ENCODE assay signal across 10 mouse cellular contexts in the genomic region with DNA sequence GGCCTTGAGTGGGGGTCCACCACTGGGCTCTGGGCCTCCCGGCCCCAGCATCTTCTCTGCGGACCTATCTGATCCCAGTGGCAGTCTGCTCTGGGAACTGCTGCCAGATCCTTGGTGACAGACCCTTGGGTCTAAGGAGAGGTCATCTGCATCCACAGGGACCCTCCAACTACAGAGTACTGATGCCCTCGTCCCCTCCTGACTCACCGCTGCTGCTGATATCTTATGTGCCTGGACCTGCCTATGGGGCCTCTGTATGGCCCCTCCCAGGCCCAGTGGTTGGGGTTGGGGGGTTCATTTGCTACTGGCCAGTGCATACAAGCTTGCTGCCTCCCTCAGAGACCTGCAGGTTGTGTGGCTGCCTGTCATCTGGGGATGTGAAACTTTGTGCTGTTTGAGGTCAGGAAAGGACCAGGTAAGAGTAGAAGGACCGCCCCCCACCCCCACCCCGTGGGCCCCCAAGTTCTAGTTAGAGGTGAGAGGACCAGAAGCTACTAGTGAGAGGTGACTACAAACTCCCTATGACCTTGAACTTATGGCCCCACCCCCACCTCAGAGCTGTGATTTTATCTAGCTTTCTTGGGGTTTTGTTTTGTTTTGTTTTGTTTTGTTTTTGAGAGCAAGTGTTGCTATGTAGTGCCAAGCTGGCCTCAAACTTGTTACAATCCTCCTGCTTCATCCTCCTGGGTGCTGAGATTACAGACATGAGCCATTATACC. TPM values are rescaled to one million over a fixed set of nuclear protein-coding genes. Genes with fewer than 3 reads are reported as not detected.
A peak's percentile ranks its signal among the peaks of the same experiment; 100 is the strongest.
DNase-seq lines count a peak whose midpoint lies in the region; ATAC-seq and TF ChIP-seq lines count a peak whose summit lies in the region.
"Had no signal": no experiment of that assay in that cellular context is flagged by ENCODE, and none has a peak within 500 bp of the region (broad histone marks: within the 10 kb centered on the region; RNA-seq: fewer than 3 reads in every experiment).

No protein-coding gene starts in this region.

- WGBS in liver, embryonic 11.5 days = 62% methylated on average over 6 of the region's 6 CpGs
- 60% methylated on average over 6 of the region's 6 CpGs for WGBS in liver, postnatal 0 days (ENCODE audit: insufficient replicate concordance)
- WGBS in forebrain, embryonic 13.5 days = 71% methylated on average over 6 of the region's 6 CpGs
- 70% methylated on average over 6 of the region's 6 CpGs for WGBS in intestine, embryonic 15.5 days
- 69% methylated on average over 6 of the region's 6 CpGs for WGBS in neural tube, embryonic 14.5 days

- peaks cover 4% of the 10 kb centered on the region; the same call in 1 of the 2 replicates for H3K27me3 ChIP-seq in liver, embryonic 11.5 days (replicated peaks; ENCODE audit: control insufficient read depth, insufficient read depth, low read length)
- H3K27me3 ChIP-seq in liver, postnatal 0 days (ENCODE audit: insufficient read depth, low read length) = peaks cover 10% of the 10 kb centered on the region; the same call in 1 of the 2 replicates
- 0 out of 2 replicates have a peak, but pooled peaks cover 7% of the 10 kb centered on the region for H3K27me3 ChIP-seq in forebrain, embryonic 13.5 days
- no peaks in the 10 kb centered on the region for H3K27me3 ChIP-seq in intestine, embryonic 15.5 days (replicated peaks)
- H3K27me3 ChIP-seq in neural tube, embryonic 14.5 days (ENCODE audit: control insufficient read depth, insufficient read depth, low read length) = no peaks in the 10 kb centered on the region

- no peaks in the 10 kb centered on the region for H3K9me3 ChIP-seq in liver, embryonic 11.5 days (ENCODE audit: control insufficient read depth, low read length)
- H3K9me3 ChIP-seq in liver, postnatal 0 days (ENCODE audit: low read length) = no peaks in the 10 kb centered on the region
- H3K9me3 ChIP-seq in forebrain, embryonic 13.5 days (replicated peaks) = no peaks in the 10 kb centered on the region
- no peaks in the 10 kb centered on the region for H3K9me3 ChIP-seq in intestine, embryonic 15.5 days
- H3K9me3 ChIP-seq in neural tube, embryonic 14.5 days (ENCODE audit: control insufficient read depth, low read length) = no peaks in the 10 kb centered on the region
- H3K9me3 ChIP-seq: liver, embryonic 13.5 days had no signal

- DNase-seq in liver, embryonic 11.5 days (ENCODE audit: low spot score) = no peak
- DNase-seq in liver, postnatal 0 days = no peak
- DNase-seq in gastrocnemius, postnatal 25 days = no peak
- DNase-seq in left cerebral cortex, adult 9 months (ENCODE audit: low spot score in 2 of 2) = no peak
- DNase-seq: liver, embryonic 13.5 days had no signal

- peak overlapping the region; percentile 84 for H3K4me2 ChIP-seq in liver, embryonic 11.5 days
- no peak overlapping the region for H3K4me2 ChIP-seq in liver, postnatal 0 days (ENCODE audit: low read depth, low read length)
- H3K4me2 ChIP-seq in forebrain, embryonic 13.5 days = peak overlapping the region; percentile 87
- peak overlapping the region; percentile 78; the same call in 1 of the 2 replicates for H3K4me2 ChIP-seq in intestine, embryonic 15.5 days (replicated peaks)
- H3K4me2 ChIP-seq in neural tube, embryonic 14.5 days (ENCODE audit: low read depth, low read length) = peak overlapping the region; percentile 59; the same call in 1 of the 2 replicates

- TF ChIP-seq EP300 in liver, postnatal 0 days (IDR thresholded peaks at IDR 0.05; ENCODE audit: low read depth) = no peak

- H3K9ac ChIP-seq in liver, embryonic 11.5 days (ENCODE audit: low read depth, low read length) = no peak overlapping the region
- H3K9ac ChIP-seq in liver, postnatal 0 days (replicated peaks) = no peak overlapping the region
- peak overlapping the region; percentile 65; the same call in 1 of the 2 replicates for H3K9ac ChIP-seq in forebrain, embryonic 13.5 days
- peak overlapping the region; percentile 21; the same call in 1 of the 2 replicates for H3K9ac ChIP-seq in intestine, embryonic 15.5 days
- H3K9ac ChIP-seq in neural tube, embryonic 14.5 days (replicated peaks; ENCODE audit: low read depth, low read length) = 0 out of 2 replicates have a peak overlapping the region, but pooled peaks have one; percentile 16
- H3K9ac ChIP-seq: liver, embryonic 13.5 days had no signal

- no peaks in the 10 kb centered on the region for H3K36me3 ChIP-seq in liver, embryonic 11.5 days (ENCODE audit: control insufficient read depth, insufficient read depth, low read length)
- H3K36me3 ChIP-seq in liver, postnatal 0 days (replicated peaks; ENCODE audit: insufficient read depth, low read length) = no peaks in the 10 kb centered on the region
- H3K36me3 ChIP-seq in forebrain, embryonic 13.5 days (ENCODE audit: poor library complexity, severe bottlenecking) = no peaks in the 10 kb centered on the region
- no peaks in the 10 kb centered on the region for H3K36me3 ChIP-seq in intestine, embryonic 15.5 days
- no peaks in the 10 kb centered on the region for H3K36me3 ChIP-seq in neural tube, embryonic 14.5 days (ENCODE audit: control insufficient read depth, insufficient read depth, low read length)
- H3K36me3 ChIP-seq: liver, embryonic 13.5 days had no signal

- TF ChIP-seq CTCF in liver, postnatal 0 days (IDR thresholded peaks at IDR 0.05; ENCODE audit: low read depth) = no peak

- no peak overlapping the region for H3K4me3 ChIP-seq in liver, embryonic 11.5 days (ENCODE audit: low read depth, low read length)
- H3K4me3 ChIP-seq in liver, postnatal 0 days (ENCODE audit: low read depth, low read length) = no peak overlapping the region
- peak overlapping the region; percentile 48; the same call in 1 of the 2 replicates for H3K4me3 ChIP-seq in forebrain, embryonic 13.5 days
- peak overlapping the region; percentile 44 for H3K4me3 ChIP-seq in intestine, embryonic 15.5 days (replicated peaks)
- H3K4me3 ChIP-seq in neural tube, embryonic 14.5 days (ENCODE audit: low read depth, low read length) = peak overlapping the region; percentile 20; the same call in 1 of the 2 replicates

- ATAC-seq in liver, embryonic 11.5 days (replicated peaks; ENCODE audit: low FRiP score) = no peak
- ATAC-seq in liver, postnatal 0 days = no peak
- no peak for ATAC-seq in forebrain, embryonic 13.5 days
- ATAC-seq in intestine, embryonic 15.5 days = no peak
- no peak for ATAC-seq in neural tube, embryonic 14.5 days (ENCODE audit: low read depth)

- no peak overlapping the region for H3K27ac ChIP-seq in liver, embryonic 11.5 days (ENCODE audit: low read depth, low read length)
- no peak overlapping the region for H3K27ac ChIP-seq in liver, postnatal 0 days (ENCODE audit: low read depth)
- peak overlapping the region; percentile 86 for H3K27ac ChIP-seq in forebrain, embryonic 13.5 days
- peak overlapping the region; percentile 84 for H3K27ac ChIP-seq in intestine, embryonic 15.5 days
- H3K27ac ChIP-seq in neural tube, embryonic 14.5 days (ENCODE audit: low read depth, low read length) = peak overlapping the region; percentile 57
- H3K27ac ChIP-seq: liver, embryonic 13.5 days had no signal

- H3K4me1 ChIP-seq in liver, embryonic 11.5 days (replicated peaks; ENCODE audit: control insufficient read depth, insufficient read depth, low read length) = peaks cover 12% of the 10 kb centered on the region; the same call in 1 of the 2 replicates
- H3K4me1 ChIP-seq in liver, postnatal 0 days (ENCODE audit: insufficient read depth) = peaks cover 9% of the 10 kb centered on the region; the same call in 1 of the 2 replicates
- H3K4me1 ChIP-seq in forebrain, embryonic 13.5 days = peaks cover 30% of the 10 kb centered on the region
- H3K4me1 ChIP-seq in intestine, embryonic 15.5 days (replicated peaks) = peaks cover 35% of the 10 kb centered on the region
- peaks cover 14% of the 10 kb centered on the region for H3K4me1 ChIP-seq in neural tube, embryonic 14.5 days (ENCODE audit: control insufficient read depth, insufficient read depth, low read length)

RNA-seq across cellular contexts. Expression of a gene that starts 5.3 kb away (rescaled TPM):
- 0.69 and 0.73 TPM in 2 replicates for polyA plus RNA-seq in liver, embryonic 11.5 days (2014; fragmentation: Nextera tagmentation; extraction: Ambion mirVana)
- polyA plus RNA-seq in liver, postnatal 0 days (2015; fragmentation: Nextera tagmentation; extraction: Ambion mirVana) = 0.31 and 0.54 TPM in 2 replicates
- polyA plus RNA-seq in forebrain, embryonic 13.5 days (2015; fragmentation: Nextera tagmentation; extraction: Ambion mirVana) = 1.8 and 3.8 TPM in 2 replicates
- polyA plus RNA-seq in intestine, embryonic 15.5 days (2015; fragmentation: Nextera tagmentation; extraction: Ambion mirVana) = 5.2 and 7.3 TPM in 2 replicates
- 2.6 and 3.0 TPM in 2 replicates for polyA plus RNA-seq in neural tube, embryonic 14.5 days (2014; fragmentation: Nextera tagmentation; extraction: Ambion mirVana)
- 10 to 100 TPM; 39.0 to 46.1 TPM for total RNA-seq in gastrocnemius, postnatal 25 days (2021)

RNA-seq across cellular contexts. Expression of a gene that starts 17.7 kb away (rescaled TPM):
- 8.0 and 9.3 TPM in 2 replicates for polyA plus RNA-seq in liver, embryonic 11.5 days (2014; fragmentation: Nextera tagmentation; extraction: Ambion mirVana)
- polyA plus RNA-seq in liver, postnatal 0 days (2015; fragmentation: Nextera tagmentation; extraction: Ambion mirVana) = 3.4 and 3.6 TPM in 2 replicates
- 5.7 TPM in 2 replicates for polyA plus RNA-seq in forebrain, embryonic 13.5 days (2015; fragmentation: Nextera tagmentation; extraction: Ambion mirVana)
- 9.8 and 9.9 TPM in 2 replicates for polyA plus RNA-seq in intestine, embryonic 15.5 days (2015; fragmentation: Nextera tagmentation; extraction: Ambion mirVana)
- 12.8 and 14.2 TPM in 2 replicates for polyA plus RNA-seq in neural tube, embryonic 14.5 days (2014; fragmentation: Nextera tagmentation; extraction: Ambion mirVana)
- 1 to 10 TPM; 6.1 to 8.5 TPM for total RNA-seq in gastrocnemius, postnatal 25 days (2021)

RNA-seq across cellular contexts. Expression of a gene that starts 21.2 kb away (rescaled TPM):
- polyA plus RNA-seq in liver, embryonic 11.5 days (2014; fragmentation: Nextera tagmentation; extraction: Ambion mirVana) = 0.08 TPM in 1 of 2 replicates, not detected in the other
- not detected in 2 replicates for polyA plus RNA-seq in liver, postnatal 0 days (2015; fragmentation: Nextera tagmentation; extraction: Ambion mirVana)
- polyA plus RNA-seq in forebrain, embryonic 13.5 days (2015; fragmentation: Nextera tagmentation; extraction: Ambion mirVana) = 0.25 TPM in 1 of 2 replicates, not detected in the other
- polyA plus RNA-seq in intestine, embryonic 15.5 days (2015; fragmentation: Nextera tagmentation; extraction: Ambion mirVana) = 12.2 and 12.8 TPM in 2 replicates
- 0.15 and 0.51 TPM in 2 replicates for polyA plus RNA-seq in neural tube, embryonic 14.5 days (2014; fragmentation: Nextera tagmentation; extraction: Ambion mirVana)
- under 1 TPM; 0.19 to 0.61 TPM for total RNA-seq in gastrocnemius, postnatal 25 days (2021)

RNA-seq across cellular contexts. Expression of a gene that starts 23.4 kb away (rescaled TPM):
- polyA plus RNA-seq in liver, embryonic 11.5 days (2014; fragmentation: Nextera tagmentation; extraction: Ambion mirVana) = 0.21 and 0.22 TPM in 2 replicates
- 0.09 TPM in 1 of 2 replicates, not detected in the other for polyA plus RNA-seq in liver, postnatal 0 days (2015; fragmentation: Nextera tagmentation; extraction: Ambion mirVana)
- polyA plus RNA-seq in forebrain, embryonic 13.5 days (2015; fragmentation: Nextera tagmentation; extraction: Ambion mirVana) = 0.10 TPM in 1 of 2 replicates, not detected in the other
- 0.13 TPM in 1 of 2 replicates, not detected in the other for polyA plus RNA-seq in intestine, embryonic 15.5 days (2015; fragmentation: Nextera tagmentation; extraction: Ambion mirVana)
- not detected in 2 replicates for polyA plus RNA-seq in neural tube, embryonic 14.5 days (2014; fragmentation: Nextera tagmentation; extraction: Ambion mirVana)
- total RNA-seq in gastrocnemius, postnatal 25 days (2021) = not detected
- total RNA-seq: neutrophil, adult 5-6 weeks had no signal
- polyA plus RNA-seq: liver, embryonic 13.5 days had no signal

RNA-seq across cellular contexts. Expression of a gene that starts 27.9 kb away (rescaled TPM):
- polyA plus RNA-seq in liver, embryonic 11.5 days (2014; fragmentation: Nextera tagmentation; extraction: Ambion mirVana) = not detected in 2 replicates
- 0.56 TPM in 1 of 2 replicates, not detected in the other for polyA plus RNA-seq in liver, postnatal 0 days (2015; fragmentation: Nextera tagmentation; extraction: Ambion mirVana)
- polyA plus RNA-seq in forebrain, embryonic 13.5 days (2015; fragmentation: Nextera tagmentation; extraction: Ambion mirVana) = not detected in 2 replicates
- polyA plus RNA-seq in intestine, embryonic 15.5 days (2015; fragmentation: Nextera tagmentation; extraction: Ambion mirVana) = 0.38 and 0.73 TPM in 2 replicates
- not detected in 2 replicates for polyA plus RNA-seq in neural tube, embryonic 14.5 days (2014; fragmentation: Nextera tagmentation; extraction: Ambion mirVana)
- total RNA-seq in gastrocnemius, postnatal 25 days (2021) = not detected
- total RNA-seq: heart, adult 8-10 months; neutrophil, adult 5-6 weeks had no signal
- polyA plus RNA-seq: liver, embryonic 13.5 days had no signal

Comparison
In these comparisons a context has a peak if more than half of its experiments do, and no peak if none do; other contexts are left out.
1. H3K27ac ChIP-seq: peak in forebrain, embryonic 13.5 days (single experiment), intestine, embryonic 15.5 days (single experiment) and neural tube, embryonic 14.5 days (single experiment); none in liver, embryonic 11.5 days (single experiment) and liver, postnatal 0 days (single experiment).
2. H3K4me3 ChIP-seq: peak in forebrain, embryonic 13.5 days (single experiment), intestine, embryonic 15.5 days (single experiment) and neural tube, embryonic 14.5 days (single experiment); none in liver, embryonic 11.5 days (single experiment) and liver, postnatal 0 days (single experiment).
3. H3K9ac ChIP-seq: peak in forebrain, embryonic 13.5 days (single experiment), intestine, embryonic 15.5 days (single experiment) and neural tube, embryonic 14.5 days (single experiment); none in liver, embryonic 11.5 days (single experiment) and liver, postnatal 0 days (single experiment).